Mouse (Mus musculus) ES-E14 (cell line): ENCODE data around the gene Sik3. TPM values are rescaled to one million over a fixed set of nuclear protein-coding genes. Genes with fewer than 3 reads are reported as not detected.

Experiments
- DNase-seq: peaks from one replicate; pipeline ENCODE4 v3.0.0-alpha.2; 2013; ENCODE audit warnings: low read depth, low spot score
- H3K27ac ChIP-seq: 2 replicates; pipeline ENCODE4 v1.5.1; 2012; ENCODE audit warnings: low read depth, mild to moderate bottlenecking, low read length, moderate library complexity, mixed read lengths; ENCODE audit not compliant: poor library complexity, insufficient read depth, severe bottlenecking
- H3K36me3 ChIP-seq: 2 replicates; pipeline ENCODE4 v1.6.1; 2012; ENCODE audit warnings: mild to moderate bottlenecking, low read length, moderate library complexity, mixed read lengths; ENCODE audit not compliant: control insufficient read depth, poor library complexity, insufficient read depth, severe bottlenecking
- H3K4me1 ChIP-seq, 2 experiments: fragments of 150-350 bp in 1 of 2; sonication (generic) in 1 of 2; 2 replicates each; pipeline ENCODE4 v1.6.1; 2012; ENCODE audit warnings: low read length in 2 of 2, mild to moderate bottlenecking in 1 of 2, mixed read lengths in 1 of 2; ENCODE audit not compliant: control insufficient read depth in 2 of 2, insufficient read depth in 2 of 2, poor library complexity in 1 of 2
- H3K4me3 ChIP-seq, 2 experiments: fragments of 150-350 bp in 1 of 2; sonication (generic) in 1 of 2; 2 replicates each; pipeline ENCODE4 v1.5.1; 2012; ENCODE audit warnings: low read length in 2 of 2, low read depth in 1 of 2, mild to moderate bottlenecking in 1 of 2, mixed read lengths in 1 of 2; ENCODE audit not compliant: insufficient read depth in 1 of 2, poor library complexity in 1 of 2, severe bottlenecking in 1 of 2
- H3K9ac ChIP-seq: 2 replicates; pipeline ENCODE4 v1.6.1; 2012; ENCODE audit warnings: low read depth, mild to moderate bottlenecking, low read length, mixed read lengths; ENCODE audit not compliant: poor library complexity, insufficient read depth, severe bottlenecking
- H3K9me3 ChIP-seq: fragments of 150-350 bp; sonication (generic); 2 replicates; pipeline ENCODE4 v1.6.1; 2012; ENCODE audit warnings: low read depth, mild to moderate bottlenecking, low read length; ENCODE audit not compliant: control insufficient read depth, insufficient read depth
- CHD2 ChIP-seq: IDR thresholded peaks from 2 replicates; pipeline ENCODE4 v1.6.1; 2014; ENCODE audit warnings: mild to moderate bottlenecking, low read depth, low read length, inconsistent platforms
- HCFC1 ChIP-seq: IDR thresholded peaks from 2 replicates; pipeline ENCODE4 v1.6.1; 2012; ENCODE audit warnings: low read length, inconsistent platforms, borderline replicate concordance; ENCODE audit not compliant: insufficient read depth
- MAFK ChIP-seq: IDR thresholded peaks from 2 replicates; pipeline ENCODE4 v1.6.1; 2014; ENCODE audit warnings: mild to moderate bottlenecking, low read depth, low read length, inconsistent platforms; ENCODE audit not compliant: insufficient read depth
- ZC3H11A ChIP-seq: IDR thresholded peaks from 2 replicates; pipeline ENCODE4 v1.6.1; 2012; ENCODE audit warnings: low read depth, mild to moderate bottlenecking, inconsistent platforms, low read length, borderline replicate concordance
- ZNF384 ChIP-seq: IDR thresholded peaks from 2 replicates; pipeline ENCODE4 v1.6.1; 2012; ENCODE audit warnings: low read depth, low read length, inconsistent platforms
- in situ Hi-C, 2 experiments: fragments of 600-800 bp; cut with MboI; formaldehyde crosslinking; loops; one replicate each; pipeline ENCODE4 v1.15.1; 2025; ENCODE audit warnings: low sequenced_read_pairs in 2 of 2, inconsistent platforms in 1 of 2; ENCODE audit not compliant: unreplicated experiment in 2 of 2
- total RNA-seq: library from RNA; depleted of rRNA; stranded (reverse); fragments of 300-350 nt; gene quantifications from 2 replicates; pipeline ENCODE4 v1.2.3, GENCODE M21; 2012

Sik3 gene
- total RNA-seq, 1 experiment = 18.9 TPM

GRCm38 (mm10) chr9:46138831-46139230 lies 126.2 kb downstream of the Sik3 start:
- no peaks in the 10 kb centered on the region for H3K4me1 ChIP-seq

GRCm38 (mm10) chr9:46140811-46141210 lies 128.2 kb downstream of the Sik3 start:
- Histone ChIP-seq H3K36me3 (no peaks in the 10 kb centered on the region; the same call in 1 of the 2 replicates), H3K27ac (no peak overlapping the region), H3K4me1 (no peaks in the 10 kb centered on the region), H3K4me3 (no peak overlapping the region), H3K9me3 (no peaks in the 10 kb centered on the region), H3K9ac (no peak overlapping the region)
- TF ChIP-seq CHD2 = no peak
- DNase-seq = no peak
- in situ Hi-C loops = no loop called here

More at GRCm38 (mm10) chr9:46138831-46139230, 126.2 kb downstream of the Sik3 start:
- TF ChIP-seq CHD2 = no peak
- no peak for TF ChIP-seq ZNF384
- TF ChIP-seq MAFK = no peak
- TF ChIP-seq ZC3H11A = no peak
- no peak for TF ChIP-seq HCFC1
- no peak overlapping the region for H3K27ac ChIP-seq
- no peak overlapping the region for H3K9ac ChIP-seq
- no peak overlapping the region for H3K4me3 ChIP-seq
- in situ Hi-C loops = no loop called here
- no peaks in the 10 kb centered on the region for H3K9me3 ChIP-seq
- no peaks in the 10 kb centered on the region; the same call in 1 of the 2 replicates for H3K36me3 ChIP-seq
- no peak for DNase-seq

- no peak overlapping the region for H3K27ac ChIP-seq
- in situ Hi-C loops = no loop called here
- H3K9me3 ChIP-seq = no peaks in the 10 kb centered on the region
- no peak overlapping the region for H3K4me3 ChIP-seq
- H3K4me1 ChIP-seq = no peaks in the 10 kb centered on the region
- no peak for TF ChIP-seq HCFC1
- no peak for TF ChIP-seq ZNF384
- no peak for TF ChIP-seq ZC3H11A
- TF ChIP-seq MAFK = no peak
- TF ChIP-seq CHD2 = no peak
- H3K9ac ChIP-seq = no peak overlapping the region
- H3K36me3 ChIP-seq = no peaks in the 10 kb centered on the region; the same call in 1 of the 2 replicates
- DNase-seq = no peak
Measured at GRCm38 (mm10) chr9:46142031-46142430, 129.4 kb downstream of the Sik3 start.

GRCm38 (mm10) chr9:46142492-46142891 lies 129.9 kb downstream of the Sik3 start:
- DNase-seq = no peak
- H3K4me1 ChIP-seq = no peaks in the 10 kb centered on the region
- in situ Hi-C loops = no loop called here

GRCm38 (mm10) chr9:46144976-46145375 lies 132.4 kb downstream of the Sik3 start:
- Histone ChIP-seq H3K36me3 (no peaks in the 10 kb centered on the region), H3K9me3 (no peaks in the 10 kb centered on the region), H3K9ac (no peak overlapping the region), H3K4me1 (no peaks in the 10 kb centered on the region), H3K27ac (no peak overlapping the region), H3K4me3 (no peak overlapping the region)
- in situ Hi-C loops = no loop called here
- DNase-seq = no peak
- TF ChIP-seq MAFK = no peak
- no peak for TF ChIP-seq ZC3H11A
- TF ChIP-seq CHD2 = no peak
- no peak for TF ChIP-seq HCFC1
- TF ChIP-seq ZNF384 = no peak

More at GRCm38 (mm10) chr9:46142492-46142891, 129.9 kb downstream of the Sik3 start:
- TF ChIP-seq ZC3H11A (no peak), CHD2 (no peak), ZNF384 (no peak), HCFC1 (no peak), MAFK (no peak)
- Histone ChIP-seq H3K4me3 (no peak overlapping the region), H3K9ac (no peak overlapping the region), H3K27ac (no peak overlapping the region), H3K9me3 (no peaks in the 10 kb centered on the region), H3K36me3 (no peaks in the 10 kb centered on the region; the same call in 1 of the 2 replicates)
